Mouse (Mus musculus): Measurements from ENCODE around the gene Dync2li1.

DNA sequence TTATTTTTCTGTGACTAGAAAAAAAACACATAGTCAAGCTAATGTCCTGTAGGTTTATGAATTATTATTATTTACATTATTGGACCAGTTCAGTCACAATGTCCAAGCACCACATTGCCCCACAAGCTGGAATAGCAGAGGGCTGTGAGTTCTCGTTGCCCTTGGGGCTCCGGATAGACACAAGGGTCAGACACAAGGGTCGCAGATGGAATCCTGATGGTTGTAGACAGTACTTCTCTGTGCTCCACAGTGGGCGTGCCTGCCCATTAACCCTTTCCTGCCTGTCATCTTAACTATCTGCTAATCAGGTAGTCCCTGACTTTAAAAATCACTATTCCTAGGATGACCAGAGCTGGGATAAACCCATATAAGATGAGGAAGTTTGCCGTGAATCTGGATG, 31.9 kb downstream of the Dync2li1 start:
- TF ChIP-seq CTCF (IDR thresholded peaks at IDR 0.05; ENCODE audit: extremely low read depth, insufficient read depth, insufficient read length, insufficient replicate concordance) (no peak), POLR2A (IDR thresholded peaks at IDR 0.05; ENCODE audit: low read depth, low read length) (no peak)
